Mouse (Mus musculus) thymus, postnatal 36 days (tissue): ENCODE measurements around the gene BC024978.
A peak's percentile ranks its signal among the peaks of the same experiment; 100 is the strongest.

ENCODE experiments used
- DNase-seq, 2 experiments: peaks; one replicate each; pipeline ENCODE4 v3.0.0; 2022; ENCODE audit warnings: mixed read lengths in 2 of 2

BC024978 gene

GRCm38 (mm10) chr7:27195681-27196611 is at the start of gene BC024978, which contains the start of gene Snrpa:
Gene BC024978 (plus strand): TSS chr7:27195781.
Gene Snrpa (minus strand): TSS chr7:27196271.
- DNase-seq = peak; percentile 89 to 97

DNA sequence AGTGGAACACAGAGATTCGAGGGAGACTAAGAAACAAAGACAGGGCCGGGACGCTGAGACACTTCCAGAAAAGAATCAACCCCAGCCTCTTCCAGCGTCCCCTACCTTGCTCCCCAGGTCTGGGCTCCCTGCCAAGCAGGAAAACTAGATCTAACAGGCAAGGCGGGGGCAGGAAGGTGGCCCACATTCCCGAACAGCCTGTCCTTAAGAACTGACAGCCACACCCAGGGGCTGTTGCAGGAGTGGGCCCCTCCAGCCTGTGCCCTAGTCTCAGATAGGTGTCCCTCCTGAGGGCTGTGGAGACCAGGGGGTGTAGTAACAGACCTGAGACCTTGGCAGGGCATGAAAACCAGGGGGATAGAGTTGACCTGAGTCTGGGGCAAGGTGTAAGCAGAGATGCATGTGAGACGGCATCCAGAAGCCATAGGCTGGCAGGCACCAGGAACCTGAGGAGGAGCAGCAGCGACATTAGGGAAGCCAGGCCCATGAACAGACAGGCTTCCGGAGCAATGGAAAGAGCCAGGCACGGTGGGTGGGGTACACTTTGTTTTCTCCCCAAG is 42.3 kb upstream of the BC024978 start, which contains the start of gene Cyp2t4:
TSS of gene Cyp2t4 (plus strand) at position 510 of the 560 bp plus-strand sequence.
- no peak for DNase-seq

DNA sequence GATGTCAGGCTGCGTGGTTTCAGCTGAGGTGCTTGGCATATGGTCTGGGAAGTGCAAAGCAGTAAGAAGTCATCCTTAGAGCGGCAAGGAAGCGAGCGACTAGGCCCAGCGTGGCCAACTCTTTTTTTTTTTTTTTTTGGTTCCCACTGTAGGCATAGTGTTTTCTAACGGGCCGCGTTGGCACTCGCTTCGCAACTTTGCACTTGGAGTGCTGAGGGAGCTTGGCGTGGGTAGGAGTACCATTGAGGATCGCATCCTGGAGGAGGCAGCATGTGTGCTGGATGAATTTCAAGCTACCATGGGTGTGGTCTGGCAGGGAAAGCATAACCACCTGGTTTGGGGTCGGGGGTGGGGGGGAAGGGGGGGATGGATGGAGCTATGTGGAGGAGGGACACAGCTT is 39.6 kb upstream of the BC024978 start:
- DNase-seq = no peak

- DNase-seq = no peak
These were observed 37.4 kb upstream of the BC024978 start for GRCm38 (mm10) chr7:27158171-27158570.

DNA sequence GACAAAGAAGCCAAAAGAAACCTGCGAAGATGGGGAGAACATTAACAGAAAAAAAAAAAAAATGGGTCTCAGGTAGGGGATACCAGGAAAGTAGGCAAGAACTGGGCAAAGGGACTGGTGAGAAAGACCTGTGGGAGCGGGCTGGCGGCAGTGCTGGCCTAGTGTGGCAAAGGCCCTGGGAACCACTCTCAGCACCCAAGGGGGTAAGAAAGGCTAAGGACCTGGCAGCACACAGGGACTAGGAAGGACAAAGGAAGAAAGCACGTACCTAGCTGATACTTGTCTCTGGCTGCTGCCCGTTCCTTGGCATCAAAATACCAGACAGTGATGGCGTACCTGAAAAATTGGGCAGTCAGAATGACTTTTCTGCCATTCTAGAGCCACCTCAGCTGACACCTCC is 36.3 kb upstream of the BC024978 start:
- no peak for DNase-seq

- DNase-seq = peak; percentile 88 to 91
These were observed 35.7 kb upstream of the BC024978 start for GRCm38 (mm10) chr7:27159882-27160281.

GRCm38 (mm10) chr7:27160921-27161320 is 34.7 kb upstream of the BC024978 start:
- DNase-seq = no peak

DNA sequence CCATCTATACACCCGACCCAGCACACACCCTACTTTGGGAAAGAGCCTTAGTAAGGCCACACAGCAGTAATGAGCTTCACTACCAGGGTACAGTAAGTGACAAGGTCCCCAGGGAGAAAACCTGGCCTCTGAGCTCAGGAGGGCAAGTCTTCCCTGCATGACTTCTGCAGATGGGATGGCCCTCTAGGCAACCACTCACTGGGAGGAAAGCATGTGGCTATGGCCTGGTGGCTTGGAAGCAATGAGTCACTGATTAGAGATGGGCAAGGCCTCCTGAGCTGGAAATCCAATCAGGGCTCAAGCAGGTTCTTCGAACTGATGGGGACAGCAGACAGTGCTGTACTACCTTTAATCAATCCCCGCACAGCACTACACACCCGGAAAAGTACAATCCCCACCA is 33.8 kb upstream of the BC024978 start:
- DNase-seq = no peak

- DNase-seq = no peak
These were observed 32.7 kb upstream of the BC024978 start for GRCm38 (mm10) chr7:27162780-27163449.

- DNase-seq = no peak
These were observed 32.2 kb upstream of the BC024978 start for GRCm38 (mm10) chr7:27163450-27163805.

DNA sequence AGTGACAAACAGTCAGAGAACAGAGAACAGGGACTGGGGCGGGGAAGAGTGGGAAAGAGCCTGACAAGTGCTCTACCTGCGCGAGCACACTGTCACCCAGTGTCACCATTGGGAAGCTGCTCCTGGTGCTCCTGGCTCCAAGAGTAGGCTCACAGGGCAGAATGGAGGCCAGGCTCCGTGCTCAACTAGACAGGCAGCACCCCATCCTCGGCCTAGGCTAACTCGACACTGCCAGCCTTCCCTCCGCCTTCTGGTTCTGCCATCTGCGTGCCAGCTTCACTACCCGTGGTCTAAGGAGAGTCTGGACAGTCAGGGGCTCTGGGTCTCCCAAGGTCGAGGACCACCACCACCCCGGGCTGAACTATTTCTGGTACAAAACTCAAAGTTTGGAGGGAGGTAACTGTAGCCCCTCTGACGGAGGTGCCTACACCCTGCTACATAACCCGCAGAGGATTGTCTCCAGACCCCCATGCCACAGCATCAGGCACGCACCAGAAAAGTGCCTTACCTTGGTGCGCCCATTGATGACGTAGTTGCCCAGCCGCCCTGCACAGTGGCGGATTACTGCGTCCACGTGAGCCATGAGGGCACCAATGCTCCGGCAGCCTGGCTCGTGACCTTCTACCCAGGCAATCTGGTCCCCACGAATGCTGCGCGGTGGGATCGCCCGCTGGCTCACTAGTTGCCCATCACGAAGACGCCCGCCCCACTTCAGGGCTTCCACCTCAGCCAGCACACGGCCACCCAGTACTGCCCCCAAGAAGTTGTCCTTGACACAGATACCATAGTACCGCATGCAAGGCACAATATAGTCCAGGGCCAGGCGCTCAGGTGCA is 31.3 kb upstream of the BC024978 start:
- DNase-seq = no peak

DNA sequence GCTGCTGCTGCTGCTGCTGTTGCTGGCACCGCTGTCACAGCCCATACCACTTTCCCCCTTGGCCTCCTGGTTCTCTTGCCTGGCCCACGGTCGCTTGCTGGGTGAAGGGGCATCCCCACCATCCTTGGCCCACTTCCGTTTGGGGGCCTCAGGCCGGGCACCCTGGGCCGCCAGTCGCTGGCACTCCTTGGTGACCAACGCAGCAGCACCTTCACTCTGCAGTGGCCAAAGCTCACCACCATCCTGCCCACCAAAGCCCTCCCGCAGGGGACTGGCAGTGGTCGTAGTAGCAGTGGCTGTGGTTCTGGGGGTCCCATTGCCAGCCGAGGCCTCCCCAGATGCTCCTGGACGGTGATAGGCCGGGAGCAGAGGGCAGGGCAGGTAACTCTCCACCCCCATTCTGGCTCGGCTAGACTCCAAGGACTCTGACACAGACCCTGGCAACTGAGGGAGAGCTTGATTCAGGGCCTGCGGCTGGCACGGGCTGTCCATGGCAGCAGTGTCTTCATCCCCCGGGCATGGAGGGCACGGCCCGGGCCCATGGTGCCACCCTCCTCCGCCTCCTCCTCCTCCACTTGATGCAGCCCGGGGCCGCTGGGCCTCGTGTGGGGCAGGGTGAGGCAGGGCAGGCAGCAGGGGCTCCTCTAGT is 30.4 kb upstream of the BC024978 start:
- peak in 1 of 2 experiments; percentile 54 for DNase-seq

- DNase-seq = peak in 1 of 2 experiments; percentile 31
These were observed 29.9 kb upstream of the BC024978 start for GRCm38 (mm10) chr7:27165696-27166095.

DNA sequence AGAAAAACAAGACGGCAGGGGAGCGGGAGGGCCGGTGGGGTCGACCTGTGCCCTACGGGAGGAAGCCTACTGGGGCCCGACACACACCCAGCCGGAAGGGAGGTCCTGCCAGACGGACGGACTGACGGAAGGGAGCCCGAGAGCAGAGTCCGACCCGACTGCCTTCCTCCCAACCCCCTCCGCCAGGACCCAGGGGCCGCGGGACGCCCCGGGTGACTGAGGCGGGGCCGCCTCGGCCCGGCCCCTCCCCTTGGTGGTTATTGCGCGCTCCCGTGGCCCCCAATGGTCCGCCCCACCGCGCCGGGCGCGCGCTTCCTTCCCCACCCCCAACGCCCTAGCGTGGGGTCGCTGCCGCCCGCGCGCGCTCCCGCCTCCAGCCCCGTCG is 29.4 kb upstream of the BC024978 start:
- peak; percentile 90 for DNase-seq

GRCm38 (mm10) chr7:27166614-27167474 is 28.7 kb upstream of the BC024978 start, which contains the start of gene Egln2:
Gene Egln2 (minus strand): TSS chr7:27166802.
- peak; percentile 94 to 95 for DNase-seq

- DNase-seq = no peak
These were observed 28.0 kb upstream of the BC024978 start for GRCm38 (mm10) chr7:27167475-27168094.

DNA sequence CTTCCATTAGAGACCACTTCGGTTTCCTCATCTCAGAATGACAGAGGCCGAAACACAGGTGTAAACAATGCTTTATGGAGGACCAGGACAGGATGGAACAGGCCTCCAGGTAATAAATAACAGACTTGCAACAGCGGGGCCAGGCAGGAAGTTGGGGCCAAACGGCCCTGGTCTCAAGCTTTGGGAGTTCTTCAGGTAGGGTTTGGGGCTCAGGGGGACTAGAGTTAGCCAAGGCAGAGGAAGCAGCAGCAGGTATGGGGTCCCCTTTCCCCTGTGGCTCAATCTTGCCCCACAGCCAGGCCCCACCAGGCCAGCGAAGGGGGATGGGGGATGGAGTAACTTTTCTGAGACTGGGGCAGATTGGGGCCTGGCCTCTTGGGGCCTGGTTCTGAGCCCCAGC is 27.2 kb upstream of the BC024978 start:
- DNase-seq = no peak

- DNase-seq = no peak
These were observed 24.6 kb upstream of the BC024978 start for GRCm38 (mm10) chr7:27170981-27171380.

GRCm38 (mm10) chr7:27174496-27174895 is 21.1 kb upstream of the BC024978 start:
- DNase-seq = no peak

- no peak for DNase-seq
These were observed 20.7 kb upstream of the BC024978 start for GRCm38 (mm10) chr7:27174896-27175295.

DNA sequence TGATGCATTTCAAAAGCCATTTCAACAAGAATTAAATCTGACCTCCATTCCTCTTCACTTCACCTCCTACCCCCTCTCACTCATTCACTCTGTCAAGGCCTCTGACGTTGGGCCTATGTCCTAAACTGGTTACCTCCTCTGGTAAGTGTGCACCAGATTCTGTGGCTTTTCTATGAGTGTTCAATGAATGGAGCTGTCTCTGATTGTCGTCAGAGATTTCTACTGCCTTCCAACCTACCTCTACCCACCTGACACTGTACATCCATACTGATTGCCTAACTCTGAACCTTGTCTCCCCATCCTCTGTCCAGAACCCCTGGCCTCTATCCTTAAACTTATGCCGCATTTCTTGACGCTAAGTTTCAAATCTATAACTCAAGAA is 17.6 kb upstream of the BC024978 start:
- no peak for DNase-seq
